Mouse (Mus musculus) intestine, postnatal 0 days (tissue): Measurements from ENCODE around the gene Fcrlb. TPM values are rescaled to one million over a fixed set of nuclear protein-coding genes. Genes with fewer than 3 reads are reported as not detected.

Source experiments
- ATAC-seq: fragments of 200-750 bp; cut with Nextera tagmentation; 2 replicates; pipeline ENCODE4 v1.8.0; 2017; ENCODE audit warnings: mild to moderate bottlenecking, moderate TSS enrichment, moderate library complexity
- H3K27ac ChIP-seq: fragments of 300-500 bp; sonication (generic); 2 replicates; pipeline ENCODE4 v1.5.1; 2014; ENCODE audit warnings: mild to moderate bottlenecking, low read depth, low read length, moderate library complexity
- H3K27me3 ChIP-seq: fragments of 300-500 bp; sonication (generic); replicated peaks from 2 replicates; pipeline ENCODE4 v1.6.1; 2014; ENCODE audit warnings: low read length, mixed read lengths; ENCODE audit not compliant: control insufficient read depth, insufficient read depth
- H3K36me3 ChIP-seq: fragments of 300-500 bp; sonication (generic); 2 replicates; pipeline ENCODE4 v1.6.1; 2014; ENCODE audit warnings: mild to moderate bottlenecking, moderate library complexity; ENCODE audit not compliant: control insufficient read depth, insufficient read depth
- H3K4me1 ChIP-seq: fragments of 300-500 bp; sonication (generic); replicated peaks from 2 replicates; pipeline ENCODE4 v1.6.1; 2014; ENCODE audit warnings: antibody characterized with exemption, low read length, mixed read lengths; ENCODE audit not compliant: control insufficient read depth, insufficient read depth
- H3K4me2 ChIP-seq: fragments of 300-500 bp; sonication (generic); replicated peaks from 2 replicates; pipeline ENCODE4 v1.6.1; 2014; ENCODE audit warnings: low read depth, mild to moderate bottlenecking, moderate library complexity
- H3K4me3 ChIP-seq: fragments of 300-500 bp; sonication (generic); 2 replicates; pipeline ENCODE4 v1.5.1; 2014; ENCODE audit warnings: low read depth, low read length
- H3K9ac ChIP-seq: fragments of 300-500 bp; sonication (generic); 2 replicates; pipeline ENCODE4 v1.6.1; 2014; ENCODE audit warnings: mild to moderate bottlenecking, low read depth, low read length
- H3K9me3 ChIP-seq: fragments of 300-500 bp; sonication (generic); 2 replicates; pipeline ENCODE4 v1.6.1; 2016; ENCODE audit warnings: mixed run types; ENCODE audit not compliant: control insufficient read depth
- CTCF ChIP-seq: sonication (generic); IDR thresholded peaks from 2 replicates; pipeline ENCODE4 v1.5.1; 2016; ENCODE audit warnings: low read depth, mild to moderate bottlenecking, control low read depth, antibody characterized with exemption, moderate library complexity
- WGBS: fragments of 180-500 bp; shearing (Covaris S2); extraction: QIAGEN DNeasy Blood & Tissue Kit; methylation state at CpG from one replicate; pipeline ENCODE4 v1.1.7; 2014; 5-methylcytosine and 5-hydroxymethylcytosine counted together
- polyA plus RNA-seq: library from polyadenylated mRNA; unstranded; fragments of >200 nt; fragmentation: Nextera tagmentation; extraction: Ambion mirVana; gene quantifications from 2 replicates; pipeline ENCODE4 v1.2.1, GENCODE M21; 2015

The Fcrlb gene
- polyA plus RNA-seq, 1 experiment from 2014 or later: 0.12 TPM

- Histone ChIP-seq H3K27ac (no peak overlapping the region), H3K9ac (no peak overlapping the region), H3K4me2 (no peak overlapping the region), H3K4me3 (no peak overlapping the region), H3K9me3 (no peaks in the 10 kb centered on the region), H3K36me3 (no peaks in the 10 kb centered on the region), H3K4me1 (no peaks in the 10 kb centered on the region), H3K27me3 (no peaks in the 10 kb centered on the region)
- WGBS: 70% methylated on average over 3 of the region's 3 CpGs
- TF ChIP-seq CTCF: no peak
- no peak for ATAC-seq
These were observed 19.3 kb upstream of the Fcrlb start for GRCm38 (mm10) chr1:170932043-170932442.

DNA sequence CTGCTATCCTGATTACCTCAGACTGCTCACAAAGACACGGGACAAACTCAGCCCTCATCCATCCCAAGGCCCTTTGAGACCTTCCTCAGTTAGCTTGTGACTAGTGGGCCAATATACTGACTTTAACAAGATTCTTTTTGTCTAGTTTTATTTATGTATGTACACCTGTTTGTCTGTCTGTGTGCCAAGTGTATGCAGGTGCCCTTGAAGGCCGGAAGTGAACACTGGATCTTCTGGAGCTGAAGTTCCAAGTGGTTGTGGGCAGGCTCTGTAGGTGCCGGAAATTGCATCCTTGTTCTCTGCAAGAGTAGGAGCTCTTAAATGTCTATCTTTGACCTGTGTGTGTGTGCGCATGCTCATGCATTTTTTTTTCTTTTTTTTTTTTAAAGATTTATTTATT lies 16.5 kb upstream of the Fcrlb start:
- Histone ChIP-seq H3K27me3 (no peaks in the 10 kb centered on the region), H3K9ac (no peak overlapping the region), H3K4me1 (no peaks in the 10 kb centered on the region), H3K27ac (no peak overlapping the region), H3K36me3 (no peaks in the 10 kb centered on the region), H3K4me3 (no peak overlapping the region), H3K9me3 (no peaks in the 10 kb centered on the region), H3K4me2 (no peak overlapping the region)
- no peak for ATAC-seq
- TF ChIP-seq CTCF: no peak
- WGBS: 83% methylated on average over 4 of the region's 4 CpGs

DNA sequence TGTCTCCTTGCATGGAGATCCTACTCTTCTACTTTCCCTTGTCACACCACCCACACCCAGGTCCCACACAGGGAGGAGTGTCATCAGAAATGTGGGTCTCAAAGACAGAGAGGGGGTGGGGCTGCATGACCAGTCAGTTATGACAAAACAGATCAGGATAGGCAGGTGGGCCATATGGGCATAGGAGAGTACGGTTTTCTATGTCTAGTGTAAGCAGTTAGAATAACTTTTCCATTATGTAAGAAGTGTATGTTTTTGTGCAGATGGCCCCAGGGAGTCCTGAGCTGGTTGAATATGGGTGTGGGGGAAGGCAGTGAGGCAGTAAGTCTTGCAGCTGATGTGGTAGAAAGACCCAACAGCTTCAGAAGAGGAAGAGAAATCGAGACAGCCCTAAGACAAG lies 15.7 kb upstream of the Fcrlb start:
- H3K27me3 ChIP-seq: no peaks in the 10 kb centered on the region
- H3K9ac ChIP-seq: no peak overlapping the region

DNA sequence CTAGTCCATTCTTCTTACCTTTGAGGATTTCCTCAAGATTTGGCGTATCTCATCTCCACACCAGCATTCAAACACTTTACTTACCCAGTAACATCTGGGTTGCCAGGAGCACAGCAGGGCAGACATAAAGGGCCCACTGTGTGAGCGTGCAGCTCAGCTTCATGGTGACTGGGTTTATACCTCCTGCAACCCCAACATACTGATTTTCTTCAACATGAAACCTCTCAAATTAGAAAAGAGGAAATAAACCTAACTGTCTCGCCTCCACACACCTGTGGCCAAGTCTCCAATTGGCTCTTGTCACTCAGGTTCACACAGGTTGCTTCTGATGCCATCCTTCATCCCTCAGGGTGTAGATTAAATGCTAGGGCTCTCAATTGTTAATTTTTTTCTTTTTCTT lies 14.6 kb upstream of the Fcrlb start, which contains the start of gene Fcrla:
Fcrla (minus strand) TSS at position 206 of the 400 bp plus-strand sequence.
- no peak within 1 kb of the TSS for H3K9ac ChIP-seq
- H3K4me2 ChIP-seq: no peak within 1 kb of the TSS
- H3K36me3 ChIP-seq: no peaks in the 10 kb centered on the region
- WGBS: 86% methylated on average over 3 of the region's 3 CpGs
- no peaks in the 10 kb centered on the region for H3K4me1 ChIP-seq
- no peak for TF ChIP-seq CTCF
- H3K9me3 ChIP-seq: no peaks in the 10 kb centered on the region
- no peaks in the 10 kb centered on the region for H3K27me3 ChIP-seq
- no peak for ATAC-seq
- no peak within 1 kb of the TSS for H3K27ac ChIP-seq
- no peak within 1 kb of the TSS for H3K4me3 ChIP-seq

More for the DNA sequence above, 15.7 kb upstream of the Fcrlb start:
- H3K9me3 ChIP-seq: no peaks in the 10 kb centered on the region
- H3K4me2 ChIP-seq: no peak overlapping the region
- H3K4me3 ChIP-seq: no peak overlapping the region
- ATAC-seq: no peak
- TF ChIP-seq CTCF: no peak
- H3K27ac ChIP-seq: no peak overlapping the region
- H3K4me1 ChIP-seq: no peaks in the 10 kb centered on the region
- H3K36me3 ChIP-seq: no peaks in the 10 kb centered on the region
- 67% methylated on average over 2 of the region's 2 CpGs for WGBS

GRCm38 (mm10) chr1:170926941-170927340 lies 14.2 kb upstream of the Fcrlb start:
- no peak overlapping the region for H3K27ac ChIP-seq
- no peak for ATAC-seq
- H3K9ac ChIP-seq: no peak overlapping the region
- no peaks in the 10 kb centered on the region for H3K36me3 ChIP-seq
- H3K4me2 ChIP-seq: no peak overlapping the region
- 42% methylated on average over 6 of the region's 6 CpGs for WGBS
- no peak overlapping the region for H3K4me3 ChIP-seq
- no peak for TF ChIP-seq CTCF
- no peaks in the 10 kb centered on the region for H3K9me3 ChIP-seq
- H3K4me1 ChIP-seq: no peaks in the 10 kb centered on the region
- H3K27me3 ChIP-seq: no peaks in the 10 kb centered on the region

GRCm38 (mm10) chr1:170924485-170924884 lies 11.7 kb upstream of the Fcrlb start:
- H3K4me3 ChIP-seq: no peak overlapping the region
- TF ChIP-seq CTCF: no peak
- H3K9me3 ChIP-seq: no peaks in the 10 kb centered on the region
- H3K27ac ChIP-seq: no peak overlapping the region
- no peak overlapping the region for H3K4me2 ChIP-seq
- no peak for ATAC-seq
- no peak overlapping the region for H3K9ac ChIP-seq
- H3K27me3 ChIP-seq: no peaks in the 10 kb centered on the region
- H3K4me1 ChIP-seq: no peaks in the 10 kb centered on the region
- whole genome bisulfite sequencing: 57% methylated on average over 6 of the region's 6 CpGs
- H3K36me3 ChIP-seq: no peaks in the 10 kb centered on the region

DNA sequence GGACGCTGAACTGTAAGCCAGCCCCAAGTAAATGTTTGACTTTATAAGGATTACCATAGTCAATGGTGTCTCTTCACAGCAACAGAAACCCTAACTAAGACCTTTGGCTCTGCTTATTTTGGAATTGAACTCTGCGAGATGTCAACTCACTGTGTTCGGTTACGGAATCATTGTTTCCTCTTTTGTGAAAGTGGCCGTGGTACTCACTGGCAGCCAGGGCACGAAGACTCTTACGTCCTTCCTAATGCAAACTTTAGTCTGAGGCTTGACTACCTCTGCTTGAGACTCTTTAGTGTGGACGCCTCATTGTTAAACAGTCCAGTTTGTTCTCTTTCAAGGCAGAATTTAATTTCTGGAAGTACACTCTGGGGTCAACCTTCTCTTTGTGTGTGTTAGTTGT lies 6.6 kb upstream of the Fcrlb start:
- no peak for ATAC-seq
- no peak for TF ChIP-seq CTCF
- no peaks in the 10 kb centered on the region for H3K36me3 ChIP-seq
- H3K4me3 ChIP-seq: no peak overlapping the region
- WGBS: 92% methylated on average over 8 of the region's 8 CpGs
- no peak overlapping the region for H3K9ac ChIP-seq
- H3K27me3 ChIP-seq: no peaks in the 10 kb centered on the region
- no peak overlapping the region for H3K27ac ChIP-seq
- H3K4me1 ChIP-seq: no peaks in the 10 kb centered on the region
- no peak overlapping the region for H3K4me2 ChIP-seq
- H3K9me3 ChIP-seq: no peaks in the 10 kb centered on the region
